Mouse (Mus musculus) gastrocnemius, postnatal 25 days (tissue): ENCODE measurements around the gene Atp5e. TPM values are rescaled to one million over a fixed set of nuclear protein-coding genes. Genes with fewer than 3 reads are reported as not detected.

ENCODE experiments used
- DNase-seq: peaks from one replicate; pipeline ENCODE4 v3.0.0; 2022
- total RNA-seq, 2 experiments: library from RNA; stranded (reverse); gene quantifications; 1 replicate in 1 of 2; 2 replicates in 1 of 2; pipeline ENCODE4 v1.2.3; 2021

The Atp5e gene
- total RNA-seq, 2 experiments from 2014 or later = 1,235 to 1,264 TPM

DNA sequence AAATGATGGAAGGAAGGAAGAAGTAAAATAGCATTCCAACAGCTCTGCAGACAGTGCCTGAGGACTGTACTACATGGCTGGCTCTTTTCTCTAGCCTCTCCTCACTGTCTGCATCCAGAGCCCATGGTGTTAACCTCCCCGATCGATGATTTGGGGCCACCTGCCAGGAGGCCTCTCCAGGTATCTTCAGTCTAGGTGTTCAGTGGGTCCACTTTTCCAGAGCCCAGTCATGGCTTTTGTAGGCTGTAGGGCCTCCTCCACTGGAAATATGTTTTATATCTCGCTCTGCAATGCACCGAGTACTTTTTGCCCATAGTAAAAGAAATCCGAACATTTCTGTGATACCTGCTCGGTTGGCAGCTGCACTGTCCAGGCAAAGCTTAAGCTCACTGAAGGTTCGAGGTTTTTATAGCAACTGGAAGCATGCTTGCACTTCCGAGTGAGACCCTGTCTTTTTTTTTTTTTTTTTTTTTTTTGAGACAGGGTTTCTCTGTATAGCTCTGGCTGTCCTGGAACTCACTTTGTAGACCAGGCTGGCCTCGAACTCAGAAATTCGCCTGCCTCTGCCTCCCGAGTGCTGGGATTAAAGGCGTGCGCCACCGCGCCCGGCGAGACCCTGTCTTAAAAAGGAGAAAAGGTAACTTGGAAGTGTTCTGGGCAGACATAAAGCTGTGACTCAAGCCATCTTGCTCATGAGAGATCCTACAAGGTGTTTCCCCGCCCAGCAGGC, 48.7 kb downstream of the Atp5e start:
- no peak for DNase-seq

- no peak for DNase-seq
These were observed 50.8 kb downstream of the Atp5e start for GRCm38 (mm10) chr2:174413127-174413526.

Other genes with a start within 250 kb of the Atp5e start
- gene Gnas, start 179.8 kb downstream of the Atp5e start, total RNA-seq = 1,000 to 10,000 TPM; 1,372 to 1,510 TPM
- gene Gm20721, start 117.4 kb downstream of the Atp5e start, total RNA-seq = 1 to 10 TPM; 2.2 to 2.9 TPM
- gene Nelfcd, start 48.3 kb downstream of the Atp5e start, total RNA-seq = 10 to 100 TPM; 19.3 to 21.8 TPM
- 10 to 100 TPM; 21.2 to 37.0 TPM for gene Ctsz, start 25.1 kb downstream of the Atp5e start, total RNA-seq
- gene Tubb1, start 13.4 kb downstream of the Atp5e start, total RNA-seq = under 1 TPM; 0.20 to 0.32 TPM
- 10 to 100 TPM; 51.4 to 52.9 TPM for gene Prelid3b, start 9.0 kb upstream of the Atp5e start, total RNA-seq
- gene Zfp831, start 179.4 kb upstream of the Atp5e start, total RNA-seq = under 1 TPM in 1 of 2 experiments, not detected in 1; 0.03 TPM